Mouse (Mus musculus) thymus, adult 2 months (tissue): ENCODE results near the gene Gata3. TPM values are rescaled to one million over a fixed set of nuclear protein-coding genes. Genes with fewer than 3 reads are reported as not detected.

Source experiments
- DNase-seq: peaks from one replicate; pipeline ENCODE4 v3.0.0; 2021
- H3K27ac ChIP-seq: fragments of 200-500 bp; 2 replicates; pipeline ENCODE4 v1.5.1; 2012; ENCODE audit warnings: low read length, control low read depth; ENCODE audit not compliant: control insufficient read depth, insufficient read depth
- H3K27me3 ChIP-seq: fragments of 200-500 bp; 2 replicates; pipeline ENCODE4 v1.6.1; 2012; ENCODE audit warnings: mild to moderate bottlenecking, low read length, moderate library complexity, mixed read lengths; ENCODE audit not compliant: control insufficient read depth, insufficient read depth
- H3K36me3 ChIP-seq: fragments of 200-500 bp; 2 replicates; pipeline ENCODE4 v1.6.1; 2012; ENCODE audit warnings: mild to moderate bottlenecking, low read length, moderate library complexity; ENCODE audit not compliant: control insufficient read depth, insufficient read depth
- H3K4me1 ChIP-seq: fragments of 200-500 bp; replicated peaks from 2 replicates; pipeline ENCODE4 v1.6.1; 2012; ENCODE audit warnings: low read length; ENCODE audit not compliant: control insufficient read depth, insufficient read depth
- H3K4me3 ChIP-seq: fragments of 200-500 bp; 2 replicates; pipeline ENCODE4 v1.5.1; 2012; ENCODE audit warnings: mild to moderate bottlenecking, low read length, control low read depth, moderate library complexity; ENCODE audit not compliant: control insufficient read depth, insufficient read depth
- CTCF ChIP-seq: fragments of 200-500 bp; IDR thresholded peaks from 2 replicates; pipeline ENCODE4 v1.5.1; 2012; ENCODE audit warnings: mild to moderate bottlenecking, control low read depth, low read length, moderate library complexity, borderline replicate concordance; ENCODE audit not compliant: control insufficient read depth, poor library complexity, insufficient read depth; ENCODE audit errors: extremely low read depth
- POLR2A ChIP-seq: fragments of 200-500 bp; IDR thresholded peaks from 2 replicates; pipeline ENCODE4 v1.6.1; 2012; ENCODE audit warnings: mild to moderate bottlenecking, low read length, control low read depth, moderate library complexity; ENCODE audit not compliant: control insufficient read depth, poor library complexity, insufficient read depth; ENCODE audit errors: extremely low read depth
- WGBS: fragments of 180-500 bp; shearing (Covaris S2); methylation state at CpG from one replicate; pipeline ENCODE4 v1.1.7; 2018; 5-methylcytosine and 5-hydroxymethylcytosine counted together
- polyA plus RNA-seq: library from polyadenylated mRNA; depleted of rRNA; stranded (reverse); fragments of >200 nt; gene quantifications from 2 replicates; pipeline ENCODE4 v1.2.3, GENCODE M21; 2012

Gata3 gene
- polyA plus RNA-seq, 1 experiment = 87.2 TPM

DNA sequence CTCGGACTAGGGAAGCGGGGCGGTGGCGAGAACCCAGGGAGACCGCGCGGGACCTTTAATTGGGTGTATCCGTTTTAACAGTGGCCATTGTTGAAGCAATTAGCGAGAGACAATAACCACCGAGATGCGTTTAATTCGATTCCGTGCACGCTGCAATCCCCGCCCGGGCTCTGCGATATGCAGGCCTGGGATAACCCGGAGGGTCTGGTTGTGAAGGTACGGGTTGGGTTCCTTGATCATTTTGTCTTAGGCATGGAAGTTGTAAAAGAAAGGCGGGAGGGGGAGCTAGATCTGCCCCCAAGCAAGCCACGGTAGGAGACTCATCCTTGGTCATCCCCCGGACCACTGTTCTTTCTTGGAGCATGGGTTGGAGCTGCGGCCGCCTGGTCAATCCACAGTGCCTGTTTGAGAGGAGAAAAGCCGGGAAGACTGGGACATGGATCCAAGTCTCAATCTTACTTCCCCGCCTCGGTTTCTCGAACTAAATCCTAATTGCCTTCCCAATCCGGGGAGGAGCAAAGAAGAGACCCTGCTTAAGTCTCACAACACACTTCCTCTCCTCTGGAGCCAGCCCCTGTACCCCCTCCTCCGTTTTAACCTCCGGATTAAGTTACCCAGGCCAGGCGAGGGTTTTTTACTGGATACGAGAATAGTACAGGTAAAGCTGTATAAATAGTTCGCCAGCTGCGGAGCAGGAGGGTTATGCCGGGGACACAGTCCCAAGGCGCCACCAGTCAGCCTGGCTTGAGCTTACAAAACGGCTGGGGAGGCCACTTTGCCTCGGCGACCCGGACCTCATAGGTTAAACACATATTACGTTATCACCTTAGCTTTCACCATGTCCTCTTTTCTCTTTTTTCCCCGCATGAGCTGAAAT lies 6.7 kb downstream of the Gata3 start:
- H3K27ac ChIP-seq = no peak overlapping the region
- H3K4me1 ChIP-seq = peaks cover 36% of the 10 kb centered on the region
- H3K4me3 ChIP-seq = peak overlapping the region; percentile 31
- H3K27me3 ChIP-seq = peaks cover 52% of the 10 kb centered on the region
- no peaks in the 10 kb centered on the region for H3K36me3 ChIP-seq
- DNase-seq = peak; percentile 30
- no peak for TF ChIP-seq CTCF
- no peak for TF ChIP-seq POLR2A
- WGBS = 4% methylated on average over 43 of the region's 43 CpGs

DNA sequence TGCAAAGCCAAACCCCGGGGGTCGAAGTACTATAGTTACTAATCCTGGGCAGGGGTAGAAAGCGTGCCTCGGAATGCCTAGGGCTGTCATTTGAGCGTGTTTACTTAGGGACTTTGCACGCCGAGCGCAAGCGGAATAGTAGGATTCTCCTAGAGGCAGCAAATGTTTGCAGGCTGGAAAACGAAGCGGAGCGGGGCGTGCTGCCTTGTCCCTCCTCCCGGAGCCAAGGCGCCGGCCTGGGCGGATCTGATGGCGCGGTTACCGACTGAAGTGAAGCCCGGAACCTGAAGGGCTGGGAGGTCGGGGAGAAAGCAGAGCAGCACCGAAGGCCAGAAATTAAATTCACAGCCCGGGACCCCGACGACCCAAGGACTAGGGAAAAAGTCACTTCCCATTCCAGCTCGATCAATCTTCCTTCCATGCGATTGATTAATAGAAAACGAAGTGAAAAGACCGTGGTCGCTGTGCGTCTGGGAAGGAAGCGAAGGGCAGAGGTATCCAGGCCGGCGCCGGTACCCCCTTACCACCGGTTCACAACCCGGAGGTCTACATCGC lies 7.4 kb downstream of the Gata3 start:
- no peak overlapping the region for H3K27ac ChIP-seq
- H3K36me3 ChIP-seq = no peaks in the 10 kb centered on the region
- DNase-seq = peak; percentile 33
- 2% methylated on average over 39 of the region's 39 CpGs for WGBS
- H3K4me1 ChIP-seq = peaks cover 34% of the 10 kb centered on the region
- peak overlapping the region; percentile 31 for H3K4me3 ChIP-seq
- TF ChIP-seq CTCF = no peak
- TF ChIP-seq POLR2A = no peak
- peaks cover 48% of the 10 kb centered on the region for H3K27me3 ChIP-seq

DNA sequence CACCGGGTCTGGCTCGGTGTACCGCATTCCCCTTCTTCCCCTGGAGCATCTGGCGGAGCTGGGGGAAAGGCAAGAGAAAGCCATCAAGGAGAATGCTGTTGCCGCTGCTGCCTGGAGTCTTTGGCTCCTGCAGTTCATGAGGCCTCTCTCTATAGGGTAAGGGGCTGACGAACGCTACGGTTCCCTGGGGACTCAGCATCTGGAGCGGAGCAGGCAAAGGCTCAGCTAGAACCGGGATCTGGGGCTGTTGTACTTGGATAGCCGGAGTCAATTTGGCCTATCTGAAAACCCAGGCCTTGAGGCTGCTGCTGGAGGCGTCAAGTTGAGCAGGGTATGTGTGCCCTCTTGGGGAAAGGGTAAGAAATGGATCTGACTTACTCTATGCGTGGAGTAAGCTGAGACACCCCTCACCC lies 8.2 kb downstream of the Gata3 start:
- TF ChIP-seq CTCF (no peak), POLR2A (no peak)
- DNase-seq = peak; percentile 30
- Histone ChIP-seq H3K27me3 (peaks cover 42% of the 10 kb centered on the region), H3K36me3 (no peaks in the 10 kb centered on the region), H3K4me3 (no peak overlapping the region), H3K27ac (no peak overlapping the region), H3K4me1 (peaks cover 33% of the 10 kb centered on the region)
- 26% methylated on average over 13 of the region's 13 CpGs for WGBS

DNA sequence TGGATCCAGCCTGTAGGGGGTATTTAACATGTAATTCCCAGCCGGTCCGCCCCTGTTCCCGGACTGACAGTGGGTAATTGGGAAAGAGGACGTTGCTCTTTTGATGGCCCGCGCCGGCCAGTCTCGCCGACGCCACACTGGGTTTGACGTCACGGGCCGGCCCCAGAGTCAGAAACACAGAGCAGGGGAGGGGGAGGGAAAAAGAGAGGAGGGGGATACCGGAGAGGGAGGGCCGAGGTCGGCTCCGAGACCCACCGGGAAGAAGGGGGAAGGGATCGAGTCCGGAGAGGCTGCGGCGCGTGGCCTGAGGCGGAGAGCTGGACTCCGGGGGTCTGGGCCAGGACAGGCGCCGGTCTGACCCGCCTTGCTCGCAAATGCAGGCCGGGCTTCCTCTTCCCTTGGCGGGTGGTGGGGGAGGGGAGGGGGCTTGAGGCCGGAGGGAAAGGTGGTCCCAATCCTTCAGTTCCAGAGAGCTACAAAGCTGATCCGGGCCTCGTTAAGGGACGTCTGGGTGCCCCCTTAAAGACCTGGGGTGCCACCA lies 8.7 kb downstream of the Gata3 start, which contains the start of gene 4930412O13Rik:
Gene 4930412O13Rik, plus strand, starts transcription at position 202 of the 541 bp plus-strand sequence.
- H3K4me3 ChIP-seq = no peak within 1 kb of the TSS
- no peaks in the 10 kb centered on the region for H3K36me3 ChIP-seq
- H3K27me3 ChIP-seq = peaks cover 41% of the 10 kb centered on the region
- DNase-seq = no peak
- no peak within 1 kb of the TSS for H3K27ac ChIP-seq
- TF ChIP-seq POLR2A (no peak), CTCF (no peak)
- 16% methylated on average over 35 of the region's 35 CpGs for WGBS
- H3K4me1 ChIP-seq = peaks cover 33% of the 10 kb centered on the region

- Histone ChIP-seq H3K36me3 (no peaks in the 10 kb centered on the region; the same call in 1 of the 2 replicates), H3K27ac (no peak overlapping the region), H3K4me3 (no peak overlapping the region), H3K4me1 (peaks cover 34% of the 10 kb centered on the region), H3K27me3 (peaks cover 36% of the 10 kb centered on the region)
- DNase-seq = no peak
- TF ChIP-seq POLR2A (no peak), CTCF (no peak)
- 22% methylated on average over 11 of the region's 11 CpGs for WGBS
Observed at GRCm38 (mm10) chr2:9880271-9880670, 9.6 kb downstream of the Gata3 start.

- peak; percentile 97 for DNase-seq
- peak overlapping the region; percentile 75 for H3K27ac ChIP-seq
- peaks cover 32% of the 10 kb centered on the region for H3K27me3 ChIP-seq
- H3K36me3 ChIP-seq = peaks cover 5% of the 10 kb centered on the region
- TF ChIP-seq CTCF (peak; percentile 88), POLR2A (peak; percentile 69; the same call in 1 of the 2 replicates)
- H3K4me1 ChIP-seq = peaks cover 42% of the 10 kb centered on the region
- H3K4me3 ChIP-seq = peak overlapping the region; percentile 99
- WGBS = under 1% methylated on average over 21 of the region's 21 CpGs
Observed at GRCm38 (mm10) chr2:9879493-9879892, 10.3 kb downstream of the Gata3 start.
